Mouse (Mus musculus) adrenal gland, adult 8-10 months (tissue): ENCODE data around the gene Sirt5. TPM values are rescaled to one million over a fixed set of nuclear protein-coding genes. Genes with fewer than 3 reads are reported as not detected.

Experiments used
- DNase-seq: peaks from one replicate; pipeline ENCODE4 v3.0.0; 2022
- total RNA-seq, 4 experiments: library from RNA; stranded (reverse); gene quantifications; 2 replicates each; pipeline ENCODE4 v1.2.4; 2022

Gene Sirt5
- total RNA-seq, 4 experiments from 2014 or later = 23.6 to 29.9 (median 28.8) TPM

DNA sequence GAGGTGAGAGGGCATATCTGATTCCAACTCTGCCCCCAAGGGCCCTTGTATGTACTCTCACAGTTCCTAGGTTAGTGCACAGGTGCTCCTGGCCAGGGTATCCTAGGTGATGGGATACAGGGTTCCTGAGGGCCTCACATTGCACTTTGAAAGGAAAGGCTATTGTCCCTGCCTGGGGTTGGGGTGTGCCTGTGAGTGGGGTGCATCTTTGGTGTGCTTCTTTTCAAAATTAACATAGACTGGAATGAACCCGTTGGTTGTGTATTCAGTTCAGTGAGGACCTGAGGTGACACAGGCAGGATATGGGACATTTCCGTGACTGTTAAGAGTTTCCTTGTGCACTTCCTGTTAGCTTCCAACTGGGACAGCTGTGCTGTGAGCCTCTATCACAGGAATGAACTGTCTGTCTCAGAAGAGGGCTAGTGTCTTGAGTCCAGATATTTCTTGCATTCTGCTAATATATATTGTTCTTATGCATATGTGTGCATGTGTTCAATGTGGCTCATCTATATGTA is 9.7 kb downstream of the Sirt5 start:
- DNase-seq = no peak

DNA sequence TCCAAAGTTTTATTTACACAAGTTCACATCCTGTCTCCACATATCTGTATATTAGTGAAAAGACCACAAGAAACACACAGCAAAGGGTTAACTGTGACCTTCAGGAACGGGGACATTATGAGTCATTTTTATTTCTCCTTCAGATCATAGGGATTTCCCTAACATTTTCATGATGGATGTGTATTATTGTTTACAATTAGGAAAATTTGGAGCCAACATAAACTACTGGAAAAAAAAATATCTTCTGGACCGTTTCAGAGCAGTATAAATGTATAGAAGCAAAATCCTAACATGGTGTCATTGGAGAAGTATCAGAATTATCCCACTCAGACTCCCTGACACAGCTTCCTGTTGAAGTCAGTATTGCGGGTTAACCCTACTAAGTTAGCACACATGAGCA is 14.7 kb downstream of the Sirt5 start:
- no peak for DNase-seq

DNA sequence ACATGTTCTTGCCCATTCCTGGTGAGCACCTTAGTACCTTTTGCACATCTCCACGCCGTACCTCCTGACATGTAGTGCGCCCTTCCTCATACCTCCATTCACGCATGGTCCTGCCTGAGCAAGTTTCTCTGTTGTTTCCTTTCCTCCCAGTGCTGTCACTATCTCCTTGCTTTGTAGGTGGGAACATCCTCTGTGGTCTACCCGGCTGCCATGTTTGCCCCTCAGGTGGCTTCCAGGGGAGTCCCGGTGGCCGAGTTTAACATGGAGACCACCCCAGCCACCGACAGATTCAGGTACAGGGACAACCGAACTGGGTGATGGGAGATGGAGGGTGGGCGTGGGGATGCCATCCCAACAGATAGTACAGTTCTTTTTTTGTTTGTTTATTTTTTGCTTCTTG is 20.0 kb downstream of the Sirt5 start:
- DNase-seq = no peak

DNA sequence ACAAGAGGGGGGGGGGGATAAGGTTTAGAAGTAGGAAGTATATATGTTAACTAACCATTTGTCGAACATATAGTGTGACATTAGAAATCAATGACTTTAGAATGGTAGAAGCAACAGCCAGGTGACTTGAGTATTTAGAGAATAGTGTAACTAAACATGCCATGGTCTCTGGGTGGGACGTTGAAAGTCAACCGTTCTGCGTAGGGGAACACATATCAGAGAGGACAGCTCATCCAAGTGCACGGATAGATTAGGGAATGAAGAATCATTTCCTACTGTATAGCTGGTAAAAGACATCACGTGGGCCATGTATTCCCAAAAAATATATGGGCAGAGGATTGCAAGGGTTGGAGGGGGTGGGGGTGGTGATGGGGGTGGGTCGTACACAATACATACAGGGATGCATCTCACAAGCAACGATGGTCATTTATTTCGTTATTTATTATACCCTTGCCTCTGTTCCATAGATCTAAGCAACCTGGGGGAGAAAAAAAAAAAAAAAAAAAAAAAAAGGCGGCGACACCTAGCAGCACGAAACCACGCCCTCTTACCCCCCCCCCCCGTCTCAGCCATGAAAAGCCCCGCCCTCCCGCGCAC is 32.5 kb downstream of the Sirt5 start:
- no peak for DNase-seq

DNA sequence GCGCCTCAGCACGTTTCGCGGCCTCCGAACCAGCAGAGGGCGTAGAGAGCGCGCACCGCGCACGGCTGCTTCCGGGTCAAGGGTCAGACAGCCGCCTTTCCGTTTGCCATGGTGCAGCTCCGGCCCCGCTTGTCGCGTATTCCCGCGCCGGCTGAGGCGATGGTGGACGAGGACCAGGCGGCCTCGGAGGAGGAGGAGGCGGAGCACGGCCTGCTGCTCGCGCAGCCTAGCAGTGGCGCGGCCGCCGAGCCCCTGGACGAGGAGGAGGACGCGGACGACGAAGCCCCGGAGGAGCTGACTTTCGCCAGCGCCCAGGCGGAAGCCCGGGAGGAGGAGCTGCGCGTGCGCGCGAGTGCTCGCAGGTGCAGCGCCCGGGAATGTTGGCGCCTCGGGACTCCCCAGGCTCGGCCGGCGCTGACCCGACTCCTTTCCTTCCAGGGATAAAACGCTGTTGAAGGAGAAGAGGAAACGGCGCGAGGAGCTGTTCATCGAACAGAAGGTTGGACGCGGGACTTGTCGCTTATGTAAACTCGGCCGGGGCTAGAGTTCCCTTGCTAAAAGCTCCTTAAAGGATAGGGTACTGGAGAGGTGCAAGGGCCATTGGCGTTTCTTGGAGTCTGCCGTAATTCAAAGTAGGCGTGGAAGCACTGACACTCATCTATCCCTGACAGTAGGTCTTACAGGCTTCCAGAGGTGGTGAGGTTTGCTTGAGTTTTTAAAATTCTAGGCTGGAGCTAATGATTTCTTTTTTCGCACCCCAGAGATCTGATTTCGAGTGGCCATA is 33.2 kb downstream of the Sirt5 start, which contains the start of gene Nol7:
Gene Nol7 (plus strand): TSS at position 94 of the 784 bp plus-strand sequence.
- peak; percentile 85 for DNase-seq

DNA sequence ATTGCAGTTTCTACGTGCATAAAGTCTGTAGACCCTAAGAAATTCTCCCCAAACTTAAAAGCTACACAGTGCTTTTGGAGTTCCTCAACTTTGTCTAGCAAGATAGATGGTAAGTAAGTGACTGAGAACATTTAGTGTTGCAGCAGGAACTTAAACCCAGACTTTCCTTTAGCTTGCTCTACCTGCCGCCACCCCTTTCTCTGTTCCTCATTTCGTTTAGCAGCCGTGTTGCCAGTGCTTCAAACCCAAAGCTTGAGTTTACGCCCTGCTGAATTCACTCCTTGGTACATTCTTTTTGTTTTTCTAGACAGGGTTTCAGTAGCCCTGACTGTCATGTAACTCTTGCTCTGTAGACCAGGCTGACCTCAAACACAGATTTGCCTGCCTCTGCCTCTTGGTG is 34.3 kb downstream of the Sirt5 start:
- DNase-seq = no peak

DNA sequence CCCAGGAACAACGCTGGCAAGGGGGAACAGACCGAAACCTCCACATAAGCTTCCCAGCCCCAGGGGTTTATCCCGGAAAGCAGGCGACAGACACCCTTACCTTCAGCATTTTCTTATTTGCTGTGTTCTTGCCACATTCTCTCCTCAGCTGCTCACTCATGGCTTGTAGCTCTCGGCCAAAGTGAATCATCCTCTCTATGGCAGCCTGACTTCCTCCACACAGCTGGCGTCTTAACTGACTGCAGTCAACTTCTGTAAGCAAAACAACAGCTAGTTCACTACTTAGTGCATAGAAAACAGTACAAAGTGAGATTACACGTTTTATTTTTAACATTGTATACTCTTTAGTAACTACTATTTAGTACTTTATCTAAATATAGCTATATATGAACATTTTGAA is 47.0 kb downstream of the Sirt5 start:
- DNase-seq = no peak

DNA sequence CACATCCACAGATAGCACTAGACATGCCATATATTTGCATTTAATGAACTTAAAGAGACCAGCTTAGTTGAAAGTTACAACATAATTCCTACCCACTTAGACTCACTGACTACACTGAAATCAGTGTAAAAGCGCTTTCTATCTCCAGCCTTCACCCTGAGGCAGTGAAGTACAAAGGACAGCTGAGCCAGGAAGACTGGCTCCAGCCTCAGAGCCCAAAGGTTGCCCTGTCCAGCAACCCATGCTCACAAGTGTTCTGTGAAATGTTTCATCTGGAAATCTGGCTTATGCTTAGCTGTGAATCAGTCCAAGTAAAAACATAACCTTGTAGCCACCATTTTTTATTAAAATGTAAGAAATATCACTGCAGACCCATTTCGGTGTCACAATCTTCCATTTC is 48.3 kb downstream of the Sirt5 start:
- no peak for DNase-seq

DNA sequence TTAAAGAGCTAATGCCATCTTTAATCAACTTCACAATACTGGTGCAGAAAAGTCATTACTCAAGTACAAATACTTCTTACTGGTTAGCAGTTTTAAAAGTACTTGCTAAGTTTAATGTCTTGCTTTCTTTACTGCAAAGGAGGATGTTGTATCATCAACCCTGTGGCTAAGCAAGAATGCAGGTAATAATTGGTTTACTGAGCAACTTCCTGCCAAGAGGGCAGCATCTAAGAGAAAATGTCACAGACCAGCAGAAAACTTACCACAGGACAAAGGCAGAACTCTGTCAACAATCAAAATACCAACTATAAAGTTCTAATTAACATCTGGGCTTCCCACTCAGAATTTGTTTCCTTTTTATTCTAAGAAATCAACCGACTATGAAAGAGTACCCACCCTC is 50.0 kb downstream of the Sirt5 start:
- DNase-seq = no peak

DNA sequence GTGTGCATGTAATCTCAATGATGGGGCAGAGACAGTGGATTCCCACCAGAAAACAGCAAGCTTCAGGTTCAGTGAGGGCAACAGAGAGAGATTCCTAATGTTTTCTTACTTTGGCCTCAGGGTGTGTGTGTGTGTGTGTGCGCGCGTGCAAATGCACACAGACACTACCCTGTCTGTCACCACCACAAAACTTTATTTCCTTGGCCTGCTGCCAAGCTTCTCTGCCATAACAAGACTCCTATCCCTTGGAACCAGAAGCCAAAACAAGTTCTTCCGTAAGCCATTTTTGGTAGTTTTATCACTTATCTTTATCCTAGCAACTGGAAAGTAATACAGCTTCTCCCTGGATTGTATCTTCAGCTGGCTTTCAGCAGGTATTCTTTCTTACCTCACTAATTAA is 63.1 kb downstream of the Sirt5 start:
- no peak for DNase-seq

DNA sequence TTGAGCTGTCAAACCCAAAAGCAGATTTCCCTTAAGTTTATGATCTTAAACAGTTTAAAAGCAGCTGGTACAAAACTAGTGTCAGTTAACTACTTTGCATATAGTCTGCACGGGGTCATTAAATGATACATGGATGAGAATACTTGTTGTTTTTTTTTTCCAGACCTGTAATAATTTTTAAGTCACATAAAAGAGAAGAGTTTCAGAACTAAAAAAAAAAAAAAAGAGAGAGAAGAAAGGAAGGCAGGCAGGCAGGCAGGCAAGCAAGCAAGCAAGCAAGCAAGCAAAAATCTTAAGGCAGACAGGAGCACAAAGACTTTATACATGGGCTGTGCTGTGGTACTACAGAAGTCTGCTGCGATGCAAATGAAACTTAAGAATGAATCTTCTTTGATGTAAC is 68.1 kb downstream of the Sirt5 start:
- DNase-seq = no peak

DNA sequence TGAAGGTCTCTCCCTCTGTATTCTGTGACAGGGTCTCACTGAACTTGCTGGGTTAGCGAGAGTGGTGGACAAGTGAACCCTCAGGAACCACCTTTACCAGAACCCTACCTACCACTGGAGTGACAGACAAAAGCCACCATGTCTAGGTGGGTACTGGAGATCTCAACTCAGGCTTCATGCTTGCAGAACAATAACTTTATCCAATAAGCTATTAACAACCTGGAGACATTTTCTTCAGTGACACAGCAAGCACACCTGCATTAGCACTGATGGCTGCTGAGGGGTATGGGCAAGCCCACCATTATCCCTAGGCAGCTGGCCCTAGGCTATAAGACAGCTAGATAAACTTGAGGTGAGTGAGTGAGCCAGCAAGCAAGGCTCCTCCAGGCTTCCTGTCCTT is 75.1 kb downstream of the Sirt5 start:
- DNase-seq = no peak

DNA sequence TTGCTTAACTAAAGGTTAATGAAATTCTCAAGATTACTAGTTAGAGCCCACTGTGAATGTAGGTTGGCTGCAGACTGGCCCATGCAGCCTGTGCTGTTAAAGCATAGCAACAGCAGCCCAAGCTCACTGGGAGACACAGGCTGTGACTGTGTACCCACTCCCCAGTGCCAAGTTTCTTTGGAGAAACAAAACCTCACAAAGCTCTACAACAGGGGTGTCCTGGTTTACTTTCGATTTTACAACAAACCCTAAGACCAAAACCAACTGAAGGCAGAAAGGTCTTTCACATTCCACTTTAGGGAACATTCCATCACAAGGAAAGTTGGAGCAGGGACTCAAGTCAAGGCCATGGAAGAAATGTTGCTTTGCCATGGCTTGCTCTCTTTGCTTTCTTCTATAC is 77.3 kb downstream of the Sirt5 start:
- no peak for DNase-seq

DNA sequence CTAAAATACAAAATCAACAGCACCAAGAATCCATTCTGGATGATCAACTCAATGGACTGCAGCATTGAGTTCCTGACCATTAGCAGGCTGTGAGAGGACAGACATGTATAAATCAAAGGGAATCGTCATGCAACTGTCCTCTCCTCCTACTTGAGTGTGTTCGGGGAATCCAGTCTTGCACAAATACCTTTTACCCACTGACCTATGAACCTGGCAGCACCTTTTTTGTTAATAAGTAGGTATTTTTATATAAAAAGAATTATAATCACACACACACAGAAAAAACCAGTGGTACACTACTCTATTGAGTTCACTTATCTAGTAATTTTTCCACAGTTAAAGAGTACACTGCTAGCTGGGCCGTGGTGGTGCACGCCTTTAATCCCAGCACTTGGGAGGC is 78.4 kb downstream of the Sirt5 start:
- no peak for DNase-seq

DNA sequence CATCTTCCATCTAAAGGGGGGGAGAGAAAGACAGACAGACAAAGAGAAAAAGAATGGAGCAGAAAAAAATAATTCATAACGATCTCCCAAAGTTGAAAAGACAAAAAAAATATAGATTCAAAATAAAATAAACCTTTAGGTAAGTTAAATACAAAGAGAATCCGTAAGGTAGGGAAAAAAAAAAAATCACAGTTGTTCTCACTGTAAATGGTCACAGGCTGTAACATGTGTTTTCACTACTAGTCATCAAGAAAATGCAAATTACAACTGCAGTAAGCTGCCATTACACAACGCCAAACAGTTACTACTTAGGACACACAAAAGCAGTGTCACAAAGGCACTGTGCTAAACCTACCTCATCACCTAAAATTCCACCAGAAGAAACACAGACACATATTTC is 79.4 kb downstream of the Sirt5 start:
- no peak for DNase-seq

Other genes with a start within 250 kb of the Sirt5 start
- 10 to 100 TPM; 13.2 to 19.1 (median 18.4) TPM for gene Tbc1d7, start 194.0 kb upstream of the Sirt5 start, total RNA-seq
- 10 to 100 TPM in 1 of 4 experiments, 1 to 10 TPM in 3; 8.1 to 10.0 (median 9.0) TPM for gene Gfod1, start 61.3 kb upstream of the Sirt5 start, total RNA-seq
- 100 to 1,000 TPM in 3 of 4 experiments, 10 to 100 TPM in 1; 85.3 to 121 (median 112) TPM for gene Nol7, start 32.9 kb downstream of the Sirt5 start, total RNA-seq
- gene Ranbp9, start 115.8 kb downstream of the Sirt5 start, total RNA-seq = 10 to 100 TPM; 55.1 to 70.8 (median 61.1) TPM
- 10 to 100 TPM; 28.4 to 44.0 (median 34.8) TPM for gene Mcur1, start 194.7 kb downstream of the Sirt5 start, total RNA-seq